9 mouse cellular contexts compared by ENCODE assay signal in the genomic region with DNA sequence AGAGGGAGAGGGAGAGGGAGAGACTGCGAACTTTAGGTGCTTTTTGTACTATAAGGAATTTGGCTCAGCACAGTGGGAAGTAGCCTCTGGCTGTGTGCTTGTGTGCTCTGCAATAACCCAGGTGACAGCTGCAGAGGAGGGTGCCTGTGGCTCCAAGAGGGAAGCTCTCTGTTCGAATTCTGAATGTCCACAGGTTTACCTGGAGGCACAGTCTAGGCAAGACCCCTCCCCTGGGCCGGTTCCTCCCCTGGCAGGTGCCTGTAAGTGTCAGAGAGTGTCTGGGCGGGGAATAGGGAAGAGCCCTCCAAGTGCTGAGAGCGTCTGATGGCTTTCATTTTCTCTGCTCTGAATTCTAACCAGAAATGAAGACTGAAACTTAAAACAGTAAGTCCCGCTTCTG.
DNase-seq lines count a peak whose midpoint lies in the region; ATAC-seq and TF ChIP-seq lines count a peak whose summit lies in the region.
"Had no signal": no experiment of that assay in that cellular context is flagged by ENCODE, and none has a peak within 500 bp of the region (broad histone marks: within the 10 kb centered on the region; RNA-seq: fewer than 3 reads in every experiment).

No protein-coding gene starts in this region.

- no peak for DNase-seq in forebrain, embryonic 11.5 days (ENCODE audit: low spot score)
- peak; percentile 44 for DNase-seq in lung, postnatal 0 days (ENCODE audit: low spot score)
- DNase-seq in lung, postnatal 25 days (ENCODE audit: low spot score) = no peak
- DNase-seq in left cerebral cortex, postnatal 25 days (ENCODE audit: low spot score in 2 of 2) = no peak
- no peak for DNase-seq in layer of hippocampus, adult 18-20 months (ENCODE audit: low spot score in 2 of 2)
- DNase-seq: B cell, adult 2 months had no signal

- no peak overlapping the region for H3K4me2 ChIP-seq in forebrain, embryonic 13.5 days
- H3K4me2 ChIP-seq in forebrain, embryonic 11.5 days (ENCODE audit: low read depth, low read length, severe bottlenecking) = no peak overlapping the region
- H3K4me2 ChIP-seq in lung, postnatal 0 days (replicated peaks; ENCODE audit: low read depth, low read length) = peak overlapping the region; percentile 54
- H3K4me2 ChIP-seq in hindbrain, embryonic 16.5 days (ENCODE audit: low read length) = peak overlapping the region; percentile 24; the same call in 1 of the 2 replicates
- H3K4me2 ChIP-seq in myocyte (ENCODE audit: low read depth) = no peak overlapping the region

- H3K27me3 ChIP-seq in forebrain, embryonic 13.5 days = no peaks in the 10 kb centered on the region
- no peaks in the 10 kb centered on the region for H3K27me3 ChIP-seq in forebrain, embryonic 11.5 days (ENCODE audit: control insufficient read depth, insufficient read depth, low read length)
- H3K27me3 ChIP-seq in lung, postnatal 0 days (replicated peaks; ENCODE audit: insufficient read depth, low read length) = no peaks in the 10 kb centered on the region
- H3K27me3 ChIP-seq in hindbrain, embryonic 16.5 days (replicated peaks; ENCODE audit: control insufficient read depth, insufficient read depth, low read length) = no peaks in the 10 kb centered on the region
- no peaks in the 10 kb centered on the region for H3K27me3 ChIP-seq in myocyte (ENCODE audit: control insufficient read depth, insufficient read depth, insufficient read length)

- H3K79me2 ChIP-seq in myocyte (ENCODE audit: control insufficient read depth, insufficient read depth) = peaks cover 16% of the 10 kb centered on the region

- no peak overlapping the region for H3ac ChIP-seq in myocyte (ENCODE audit: control insufficient read depth, insufficient read length)

- no peak for TF ChIP-seq CTCF in lung, postnatal 0 days (IDR thresholded peaks at IDR 0.05)

- H3K36me3 ChIP-seq in forebrain, embryonic 13.5 days (ENCODE audit: poor library complexity, severe bottlenecking) = no peaks in the 10 kb centered on the region
- no peaks in the 10 kb centered on the region for H3K36me3 ChIP-seq in forebrain, embryonic 11.5 days (ENCODE audit: control insufficient read depth, insufficient read depth, low read length)
- H3K36me3 ChIP-seq in lung, postnatal 0 days (ENCODE audit: insufficient read depth, low read length) = no peaks in the 10 kb centered on the region
- no peaks in the 10 kb centered on the region for H3K36me3 ChIP-seq in hindbrain, embryonic 16.5 days (ENCODE audit: control insufficient read depth, insufficient read depth, low read length)
- H3K36me3 ChIP-seq in myocyte (ENCODE audit: control insufficient read depth, insufficient read depth) = no peaks in the 10 kb centered on the region

- peaks cover 7% of the 10 kb centered on the region for H3K4me1 ChIP-seq in forebrain, embryonic 13.5 days
- no peaks in the 10 kb centered on the region for H3K4me1 ChIP-seq in forebrain, embryonic 11.5 days (replicated peaks; ENCODE audit: control insufficient read depth, insufficient read depth, low read length)
- peaks cover 7% of the 10 kb centered on the region; the same call in 1 of the 2 replicates for H3K4me1 ChIP-seq in lung, postnatal 0 days (ENCODE audit: insufficient read depth, low read depth, low read length)
- 0 out of 2 replicates have a peak, but pooled peaks cover 2% of the 10 kb centered on the region for H3K4me1 ChIP-seq in hindbrain, embryonic 16.5 days (ENCODE audit: control insufficient read depth, insufficient read depth, low read depth, low read length)

- intact Hi-C loops in left cerebral cortex, postnatal 25 days (cut with DNase I) = no loop called here

- 0 out of 2 replicates have a peak, but pooled peaks cover 3% of the 10 kb centered on the region for H3K9me3 ChIP-seq in forebrain, embryonic 13.5 days (replicated peaks)
- H3K9me3 ChIP-seq in forebrain, embryonic 11.5 days (ENCODE audit: control insufficient read depth, low read length) = no peaks in the 10 kb centered on the region; the same call in 1 of the 2 replicates
- no peaks in the 10 kb centered on the region for H3K9me3 ChIP-seq in lung, postnatal 0 days (ENCODE audit: low read length)
- H3K9me3 ChIP-seq in hindbrain, embryonic 16.5 days (ENCODE audit: control insufficient read depth, low read length) = no peaks in the 10 kb centered on the region

- no peak for TF ChIP-seq EP300 in lung, postnatal 0 days (IDR thresholded peaks at IDR 0.05)

- WGBS in forebrain, embryonic 13.5 days = 18% methylated on average over 6 of the region's 6 CpGs
- 27% methylated on average over 6 of the region's 6 CpGs for WGBS in forebrain, embryonic 11.5 days
- WGBS in lung, postnatal 0 days = 20% methylated on average over 6 of the region's 6 CpGs
- WGBS in hindbrain, embryonic 16.5 days = 24% methylated on average over 6 of the region's 6 CpGs

- TF ChIP-seq POLR2A in myocyte (IDR thresholded peaks at IDR 0.05; ENCODE audit: insufficient read length, low read depth) = no peak

- no peak overlapping the region for H3K27ac ChIP-seq in forebrain, embryonic 13.5 days
- no peak overlapping the region for H3K27ac ChIP-seq in forebrain, embryonic 11.5 days (ENCODE audit: low read depth, low read length)
- peak overlapping the region; percentile 64 for H3K27ac ChIP-seq in lung, postnatal 0 days (ENCODE audit: low read length)
- no peak overlapping the region for H3K27ac ChIP-seq in hindbrain, embryonic 16.5 days (ENCODE audit: low read depth, low read length)

- H3K9ac ChIP-seq in forebrain, embryonic 13.5 days = peak overlapping the region; percentile 7; the same call in 1 of the 2 replicates
- no peak overlapping the region for H3K9ac ChIP-seq in forebrain, embryonic 11.5 days (ENCODE audit: low read length)
- H3K9ac ChIP-seq in lung, postnatal 0 days (replicated peaks; ENCODE audit: low read depth) = peak overlapping the region; percentile 3; the same call in 1 of the 2 replicates
- no peak overlapping the region for H3K9ac ChIP-seq in hindbrain, embryonic 16.5 days (ENCODE audit: low read depth, low read length)

- H3K4me3 ChIP-seq in forebrain, embryonic 13.5 days = no peak overlapping the region
- H3K4me3 ChIP-seq in forebrain, embryonic 11.5 days (ENCODE audit: low read depth, low read length) = no peak overlapping the region
- H3K4me3 ChIP-seq in lung, postnatal 0 days (ENCODE audit: low read depth, low read length) = peak overlapping the region; percentile 29
- no peak overlapping the region for H3K4me3 ChIP-seq in hindbrain, embryonic 16.5 days (ENCODE audit: low read length)
- H3K4me3 ChIP-seq in myocyte = no peak overlapping the region

- no peak for ATAC-seq in forebrain, embryonic 13.5 days
- ATAC-seq in forebrain, embryonic 11.5 days (replicated peaks; ENCODE audit: low FRiP score) = no peak
- ATAC-seq in lung, postnatal 0 days = peak; percentile 64
- ATAC-seq in hindbrain, embryonic 16.5 days = 0 out of 2 replicates have a peak, but pooled peaks have one; percentile 19

TF ChIP-seq in myocyte, 11 proteins besides CTCF, POLR2A, EP300 and RAD21:
- no peak for TF ChIP-seq SRF (IDR thresholded peaks at IDR 0.05; ENCODE audit: control insufficient read depth, insufficient read length, low read depth)
- no peak for TF ChIP-seq E2F4 (IDR thresholded peaks at IDR 0.05; ENCODE audit: insufficient read depth)
- TF ChIP-seq CEBPB (IDR thresholded peaks at IDR 0.05; ENCODE audit: insufficient read depth, poor library complexity, severe bottlenecking) = no peak
- TF ChIP-seq TCF3 (IDR thresholded peaks at IDR 0.05; ENCODE audit: insufficient read length, low read depth) = no peak
- no peak for TF ChIP-seq USF1 (IDR thresholded peaks at IDR 0.05; ENCODE audit: low read depth)
- no peak for TF ChIP-seq TCF12 (IDR thresholded peaks at IDR 0.05; ENCODE audit: insufficient read depth, poor library complexity, severe bottlenecking)
- peak in 2 of 3 experiments; percentile 11 to 49 for TF ChIP-seq MYOD1 (IDR thresholded peaks at IDR 0.05; ENCODE audit: control insufficient read depth in 1 of 3, insufficient read length in 2 of 3, low read depth in 2 of 3)
- peak in 1 of 3 experiments; percentile 60 for TF ChIP-seq MYOG (IDR thresholded peaks at IDR 0.05; ENCODE audit: control insufficient read depth in 1 of 3, insufficient read depth in 1 of 3, insufficient read length in 2 of 3, low read depth in 2 of 3)

Comparison
In these comparisons a context has a peak if more than half of its experiments do, and no peak if none do; other contexts are left out.
1. H3K9ac ChIP-seq: peak in forebrain, embryonic 13.5 days (single experiment) and lung, postnatal 0 days (single experiment); none in forebrain, embryonic 11.5 days (single experiment) and hindbrain, embryonic 16.5 days (single experiment).
2. ATAC-seq: peak in lung, postnatal 0 days (single experiment) and hindbrain, embryonic 16.5 days (single experiment); none in forebrain, embryonic 13.5 days (single experiment) and forebrain, embryonic 11.5 days (single experiment).
3. H3K4me2 ChIP-seq: peak in lung, postnatal 0 days (single experiment) and hindbrain, embryonic 16.5 days (single experiment); none in forebrain, embryonic 13.5 days (single experiment), forebrain, embryonic 11.5 days (single experiment) and myocyte (single experiment).